Mouse (Mus musculus) urinary bladder, postnatal 4 days (tissue): Measurements from ENCODE around the gene Zcwpw1.
"Not testable (repeated sequence)": the region's sequence is repeated elsewhere in the genome, so short reads cannot be mapped to it uniquely, and the experiment has no call there.

Source experiments
- DNase-seq, 2 experiments: peaks; one replicate each; pipeline ENCODE4 v3.0.0; 2021 to 2022; ENCODE audit warnings: low spot score in 2 of 2

Zcwpw1 gene

DNA sequence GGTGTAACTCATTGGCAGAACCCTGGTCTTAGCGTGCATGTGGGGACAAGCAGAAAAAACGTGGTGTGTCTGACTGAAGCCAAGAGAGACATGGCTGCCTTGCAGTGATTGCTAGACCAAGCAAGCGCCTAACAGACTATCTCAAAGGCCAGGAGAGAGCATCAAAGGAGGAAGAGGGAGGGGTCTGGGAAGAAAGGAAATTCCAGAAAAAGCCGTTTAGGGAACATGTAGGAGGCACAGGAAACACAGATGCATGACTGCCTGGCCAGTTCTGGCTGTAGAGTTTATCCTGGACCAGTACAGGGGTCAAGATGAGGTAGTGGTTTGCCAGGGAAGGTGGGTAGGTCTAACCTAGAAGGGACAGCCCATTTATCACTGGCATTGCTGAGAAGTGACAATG is 45.9 kb downstream of the Zcwpw1 start:
- DNase-seq, result no peak

DNA sequence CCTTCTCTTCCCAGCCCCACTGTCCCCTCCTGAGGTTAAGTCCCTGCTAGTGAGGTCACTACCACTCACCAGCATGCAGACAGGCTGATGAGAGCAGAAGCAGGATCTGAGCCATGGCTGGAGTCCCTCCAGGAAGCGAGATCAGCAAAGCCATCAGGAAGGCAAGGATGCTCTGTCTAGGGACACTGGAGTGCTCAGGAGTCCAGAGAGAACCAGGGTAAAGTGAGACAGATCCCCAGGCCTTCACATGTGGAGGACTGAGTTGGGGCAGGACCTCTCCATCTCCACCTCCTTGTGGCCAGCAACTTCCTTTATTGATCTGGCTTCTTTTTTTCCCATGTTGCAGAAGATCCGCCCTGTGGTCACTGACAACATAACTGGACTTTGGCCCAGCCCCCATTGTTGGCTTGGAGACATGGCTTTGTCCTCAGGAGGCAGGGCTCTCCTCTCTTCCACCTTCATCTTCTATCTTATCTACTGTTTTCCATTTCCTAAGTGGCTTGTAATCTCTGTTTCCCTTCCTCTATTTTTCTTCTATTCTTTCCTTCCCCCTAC is 48.4 kb downstream of the Zcwpw1 start, which contains the start of gene Pilra:
Gene Pilra (minus strand): TSS at position 316 of the 555 bp plus-strand sequence.
- not testable (repeated sequence) for DNase-seq

DNA sequence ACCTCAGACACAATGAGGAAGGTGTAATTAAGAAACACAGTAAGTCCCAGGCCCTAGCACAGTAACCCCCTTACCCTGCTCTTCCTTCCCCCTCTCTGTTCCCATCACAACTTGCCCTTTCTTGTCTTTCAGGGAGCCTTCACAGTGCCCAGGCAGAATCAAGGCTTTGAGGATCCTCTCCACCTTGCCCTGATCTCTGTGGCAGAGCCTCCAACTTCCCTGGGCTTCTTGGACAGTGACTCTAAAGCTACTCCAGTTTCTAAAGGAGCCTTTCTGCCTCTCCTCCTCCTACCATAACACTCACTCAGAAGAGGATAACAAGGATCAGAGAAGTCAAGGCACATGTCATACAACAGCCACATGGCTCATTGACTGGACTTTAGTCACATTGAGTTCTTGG is 49.0 kb downstream of the Zcwpw1 start:
- DNase-seq, result no peak

DNA sequence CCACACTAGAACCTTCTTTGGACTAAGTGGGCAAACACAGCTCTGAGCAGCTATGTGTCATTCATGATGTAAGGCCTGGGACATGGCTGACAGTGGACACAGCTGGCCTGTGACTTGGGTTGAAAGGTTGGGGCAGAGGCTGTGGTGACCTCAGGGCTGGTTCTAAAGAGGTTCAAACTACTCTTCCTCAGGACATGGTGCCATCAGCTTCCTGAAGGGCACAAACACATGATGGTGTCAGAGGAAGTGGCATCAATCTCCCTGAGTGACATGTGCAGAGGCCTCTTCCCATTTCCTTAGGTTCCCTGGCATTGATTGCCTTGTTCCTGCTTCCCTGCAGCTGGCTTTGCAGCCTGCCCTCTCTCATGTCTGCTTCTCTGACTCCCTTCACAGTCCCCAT is 49.5 kb downstream of the Zcwpw1 start:
- DNase-seq, result not testable (repeated sequence)

DNA sequence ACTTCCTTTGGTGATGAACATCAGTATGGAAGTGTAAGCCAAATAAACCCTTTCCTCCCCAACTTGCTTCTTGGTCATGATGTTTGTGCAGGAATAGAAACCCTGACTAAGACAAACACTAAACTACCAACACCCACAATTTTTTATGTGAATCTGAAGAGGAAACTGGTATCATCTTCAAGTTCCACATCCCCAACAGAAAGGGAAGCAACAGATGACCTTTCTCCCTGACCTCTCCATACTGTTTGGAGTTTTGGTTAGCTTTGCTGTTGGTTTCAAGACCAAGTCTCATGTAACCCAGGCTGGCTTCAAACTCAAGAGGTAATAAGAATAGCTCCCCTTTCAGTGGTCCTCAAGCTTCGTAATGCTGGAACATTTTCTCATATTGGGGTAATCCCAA is 62.7 kb downstream of the Zcwpw1 start:
- DNase-seq, result not testable (repeated sequence)

DNA sequence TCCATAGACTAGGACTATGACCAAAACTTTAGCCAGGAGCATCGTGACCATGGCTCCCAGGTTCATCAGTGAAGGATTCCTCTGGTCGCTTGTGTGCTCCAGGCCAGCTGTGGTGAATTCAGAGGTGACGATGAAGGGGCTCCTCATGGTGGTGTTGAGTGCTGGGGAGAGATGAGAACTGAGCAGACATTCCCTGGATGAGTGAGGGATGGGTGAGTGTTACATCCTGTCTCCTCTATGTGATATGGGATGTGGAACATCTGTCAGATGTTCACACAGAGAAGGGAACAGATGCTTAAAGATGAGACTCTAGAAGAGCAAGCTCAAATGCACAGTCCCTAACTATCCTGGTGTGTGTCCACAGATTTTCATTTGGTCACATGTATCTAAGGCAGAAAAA is 67.3 kb downstream of the Zcwpw1 start:
- peak in 1 of 2 experiments; percentile 11 for DNase-seq

DNA sequence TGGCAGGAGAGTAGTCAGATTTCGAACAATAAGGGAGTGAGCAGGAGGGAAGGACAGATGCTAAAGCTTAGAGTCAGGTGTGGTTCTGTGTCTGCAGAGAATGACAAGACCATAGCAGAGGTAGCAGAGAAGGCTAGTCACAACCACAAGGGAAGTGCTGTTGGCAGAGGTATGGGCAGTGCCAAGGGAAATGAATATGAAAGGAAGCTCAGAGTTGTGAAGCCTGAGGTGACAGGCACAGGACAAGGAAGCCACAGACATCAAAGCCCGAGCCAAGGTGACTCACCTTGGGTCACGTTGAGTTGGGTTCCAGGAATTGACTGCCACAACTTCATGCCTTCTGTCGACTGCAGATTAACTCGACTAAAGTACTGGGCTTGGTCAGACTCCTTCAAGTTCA is 69.3 kb downstream of the Zcwpw1 start:
- DNase-seq, result not testable (repeated sequence)

DNA sequence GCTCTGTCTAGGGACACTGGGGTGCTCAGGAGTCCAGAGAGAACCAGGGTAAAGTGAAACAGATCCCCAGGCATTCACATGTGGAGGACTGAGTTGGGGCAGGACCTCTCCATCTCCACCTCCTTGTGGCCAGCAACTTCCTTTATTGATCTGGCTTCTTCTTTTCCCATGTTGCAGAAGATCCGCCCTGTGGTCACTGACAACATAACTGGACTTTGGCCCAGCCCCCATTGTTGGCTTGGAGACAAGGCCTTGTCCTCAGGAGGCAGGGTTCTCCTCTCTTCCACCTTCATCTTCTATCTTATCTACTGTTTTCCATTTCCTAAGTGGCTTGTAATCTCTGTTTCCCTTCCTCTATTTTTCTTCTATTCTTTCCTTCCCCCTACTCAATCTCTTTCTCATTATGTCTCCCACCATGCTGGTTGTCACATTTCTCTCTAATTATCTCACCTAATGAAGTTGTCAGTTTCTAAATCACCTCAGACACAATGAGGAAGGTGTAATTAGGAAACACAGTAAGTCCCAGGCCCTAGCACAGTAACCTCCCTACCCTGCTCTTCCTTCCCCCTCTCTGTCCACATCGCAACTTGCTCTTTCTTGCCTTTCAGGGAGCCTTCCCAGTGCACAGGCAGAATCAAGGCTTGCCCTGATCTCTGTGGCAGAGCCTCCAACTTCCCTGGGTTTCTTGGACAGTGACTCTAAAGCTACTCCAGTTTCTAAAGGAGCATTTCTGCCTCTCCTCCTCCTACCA is 70.5 kb downstream of the Zcwpw1 start, which contains the start of gene Pilrb1:
Gene Pilrb1 (minus strand): TSS at position 147 of the 751 bp plus-strand sequence.
- not testable (repeated sequence) for DNase-seq

DNA sequence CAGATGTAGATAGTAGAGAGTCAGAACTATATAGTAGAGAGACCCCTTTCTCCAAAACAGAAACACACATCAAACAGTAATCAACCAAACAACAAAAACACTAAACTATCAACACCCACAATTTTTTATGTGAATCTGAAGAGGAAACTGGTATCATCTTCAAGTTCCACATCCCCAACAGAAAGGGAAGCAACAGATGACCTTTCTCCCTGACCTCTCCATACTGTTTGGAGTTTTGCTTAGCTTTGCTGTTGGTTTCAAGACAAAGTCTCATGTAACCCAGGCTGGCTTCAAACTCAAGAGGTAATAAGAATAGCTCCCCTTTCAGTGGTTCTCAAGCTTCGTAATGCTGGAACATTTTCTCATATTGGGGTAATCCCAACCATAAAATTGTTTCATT is 76.4 kb downstream of the Zcwpw1 start:
- DNase-seq, result not testable (repeated sequence)

DNA sequence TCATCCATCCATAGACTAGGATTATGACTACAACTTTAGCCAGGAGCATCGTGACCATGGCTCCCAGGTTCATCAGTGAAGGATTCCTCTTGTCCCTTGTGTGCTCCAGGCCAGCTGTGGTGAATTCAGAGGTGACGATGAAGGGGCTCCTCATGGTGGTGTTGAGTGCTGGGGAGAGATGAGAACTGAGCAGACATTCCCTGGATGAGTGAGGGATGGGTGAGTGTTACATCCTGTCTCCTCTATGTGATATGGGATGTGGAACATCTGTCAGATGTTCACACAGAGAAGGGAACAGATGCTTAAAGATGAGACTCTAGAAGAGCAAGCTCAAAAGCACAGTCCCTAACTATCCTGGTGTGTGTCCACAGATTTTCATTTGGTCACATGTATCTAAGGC is 81.0 kb downstream of the Zcwpw1 start:
- not testable (repeated sequence) for DNase-seq

DNA sequence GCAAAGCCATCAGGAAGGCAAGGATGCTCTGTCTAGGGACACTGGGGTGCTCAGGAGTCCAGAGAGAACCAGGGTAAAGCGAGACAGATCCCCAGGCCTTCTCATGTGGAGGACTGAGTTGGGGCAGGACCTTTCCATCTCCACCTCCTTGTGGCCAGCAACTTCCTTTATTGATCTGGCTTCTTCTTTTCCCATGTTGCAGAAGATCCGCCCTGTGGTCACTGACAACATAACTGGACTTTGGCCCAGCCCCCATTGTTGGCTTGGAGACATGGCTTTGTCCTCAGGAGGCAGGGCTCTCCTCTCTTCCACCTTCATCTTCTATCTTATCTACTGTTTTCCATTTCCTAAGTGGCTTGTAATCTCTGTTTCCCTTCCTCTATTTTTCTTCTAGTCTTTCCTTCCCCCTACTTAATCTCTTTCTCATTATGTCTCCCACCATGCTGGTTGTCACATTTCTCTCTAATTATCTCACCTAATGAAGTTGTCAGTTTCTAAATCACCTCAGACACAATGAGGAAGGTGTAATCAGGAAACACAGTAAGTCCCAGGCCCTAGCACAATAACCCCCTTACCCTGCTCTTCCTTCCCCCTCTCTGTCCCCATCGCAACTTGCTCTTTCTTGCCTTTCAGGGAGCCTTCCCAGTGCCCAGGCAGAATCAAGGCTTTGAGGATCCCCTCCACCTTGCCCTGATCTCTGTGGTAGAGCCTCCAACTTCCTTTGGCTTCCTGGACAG is 84.2 kb downstream of the Zcwpw1 start, which contains the start of gene Pilrb2:
Gene Pilrb2 (minus strand): TSS at position 172 of the 737 bp plus-strand sequence.
- DNase-seq, result not testable (repeated sequence)
